Mouse (Mus musculus) kidney, embryonic 16.5 days (tissue): Measurements from ENCODE around the gene Pxn. TPM values are rescaled to one million over a fixed set of nuclear protein-coding genes. Genes with fewer than 3 reads are reported as not detected.
"Not testable (repeated sequence)": the region's sequence is repeated elsewhere in the genome, so short reads cannot be mapped to it uniquely, and the experiment has no call there.

Source experiments
- ATAC-seq: fragments of 200-750 bp; cut with Nextera tagmentation; 2 replicates; pipeline ENCODE4 v1.8.0; 2017; ENCODE audit warnings: moderate TSS enrichment; ENCODE audit not compliant: low FRiP score, low TSS enrichment
- H3K27ac ChIP-seq: fragments of 300-500 bp; sonication (generic); 2 replicates; pipeline ENCODE4 v1.5.1; 2014; ENCODE audit warnings: low read length
- H3K27me3 ChIP-seq: fragments of 300-500 bp; sonication (generic); 2 replicates; pipeline ENCODE4 v1.6.1; 2014; ENCODE audit warnings: low read length, control low read depth, mixed read lengths; ENCODE audit not compliant: insufficient read depth
- H3K36me3 ChIP-seq: fragments of 300-500 bp; sonication (generic); 2 replicates; pipeline ENCODE4 v1.6.1; 2014; ENCODE audit warnings: low read length, control low read depth, mixed read lengths; ENCODE audit not compliant: insufficient read depth
- H3K4me1 ChIP-seq: fragments of 300-500 bp; sonication (generic); 2 replicates; pipeline ENCODE4 v1.6.1; 2014; ENCODE audit warnings: low read length, control low read depth, mixed read lengths; ENCODE audit not compliant: insufficient read depth
- H3K4me2 ChIP-seq: fragments of 300-500 bp; sonication (generic); replicated peaks from 2 replicates; pipeline ENCODE4 v1.6.1; 2014; ENCODE audit warnings: low read depth, low read length
- H3K4me3 ChIP-seq: fragments of 300-500 bp; sonication (generic); 2 replicates; pipeline ENCODE4 v1.5.1; 2014; ENCODE audit warnings: mild to moderate bottlenecking, low read length
- H3K9ac ChIP-seq: fragments of 300-500 bp; sonication (generic); replicated peaks from 2 replicates; pipeline ENCODE4 v1.6.1; 2014; ENCODE audit warnings: low read length
- H3K9me3 ChIP-seq: fragments of 300-500 bp; sonication (generic); 2 replicates; pipeline ENCODE4 v1.6.1; 2016; ENCODE audit warnings: low read length, control low read depth
- WGBS: fragments of 180-500 bp; shearing (Covaris S2); extraction: QIAGEN DNeasy Blood & Tissue Kit; methylation state at CpG from one replicate; pipeline ENCODE4 v1.1.7; 2014; 5-methylcytosine and 5-hydroxymethylcytosine counted together
- polyA plus RNA-seq: library from polyadenylated mRNA; unstranded; fragments of >200 nt; fragmentation: Nextera tagmentation; extraction: Ambion mirVana; gene quantifications from 2 replicates; pipeline ENCODE4 v1.2.1, GENCODE M21; 2015

The Pxn gene
- polyA plus RNA-seq, 1 experiment from 2014 or later = 60.5 TPM

- H3K27ac ChIP-seq = peak overlapping the region; percentile 79
- H3K36me3 ChIP-seq = peaks cover 11% of the 10 kb centered on the region
- H3K27me3 ChIP-seq = no peaks in the 10 kb centered on the region
- whole genome bisulfite sequencing = 81% methylated on average over 4 of the region's 4 CpGs
- ATAC-seq = no peak
- peak overlapping the region; percentile 29; the same call in 1 of the 2 replicates for H3K9ac ChIP-seq
- H3K4me1 ChIP-seq = peaks cover 71% of the 10 kb centered on the region
- H3K9me3 ChIP-seq = no peaks in the 10 kb centered on the region
- no peak overlapping the region for H3K4me2 ChIP-seq
- H3K4me3 ChIP-seq = no peak overlapping the region
Measured at GRCm38 (mm10) chr5:115569721-115570120, 63.2 kb downstream of the Pxn start.

- Histone ChIP-seq H3K9ac (no peak overlapping the region), H3K27ac (no peak overlapping the region), H3K4me3 (no peak overlapping the region), H3K9me3 (no peaks in the 10 kb centered on the region), H3K4me1 (peaks cover 64% of the 10 kb centered on the region), H3K4me2 (no peak overlapping the region), H3K36me3 (peaks cover 22% of the 10 kb centered on the region), H3K27me3 (no peaks in the 10 kb centered on the region)
- 97% methylated on average over 7 of the region's 7 CpGs for WGBS
- ATAC-seq = no peak
Measured at GRCm38 (mm10) chr5:115571086-115571485, 64.6 kb downstream of the Pxn start.

- Histone ChIP-seq H3K4me2 (peak overlapping the region; percentile 36; the same call in 1 of the 2 replicates), H3K4me1 (peaks cover 48% of the 10 kb centered on the region), H3K27me3 (no peaks in the 10 kb centered on the region), H3K9ac (peak overlapping the region; percentile 46), H3K9me3 (no peaks in the 10 kb centered on the region), H3K4me3 (peak overlapping the region; percentile 9; the same call in 1 of the 2 replicates), H3K36me3 (peaks cover 36% of the 10 kb centered on the region), H3K27ac (peak overlapping the region; percentile 92)
- 26% methylated on average over 17 of the region's 17 CpGs for WGBS
- peak; percentile 86 for ATAC-seq
Measured at GRCm38 (mm10) chr5:115572679-115573535, 66.4 kb downstream of the Pxn start.

- ATAC-seq = no peak
- no peaks in the 10 kb centered on the region for H3K9me3 ChIP-seq
- peaks cover 56% of the 10 kb centered on the region for H3K36me3 ChIP-seq
- no peak overlapping the region for H3K9ac ChIP-seq
- 88% methylated on average over 8 of the region's 8 CpGs for WGBS
- no peak overlapping the region for H3K4me2 ChIP-seq
- no peak overlapping the region for H3K4me3 ChIP-seq
- H3K27me3 ChIP-seq = no peaks in the 10 kb centered on the region
- H3K4me1 ChIP-seq = peaks cover 28% of the 10 kb centered on the region
- no peak overlapping the region for H3K27ac ChIP-seq
Measured at GRCm38 (mm10) chr5:115574992-115575391, 68.5 kb downstream of the Pxn start.

- H3K9me3 ChIP-seq = peaks cover 13% of the 10 kb centered on the region
- WGBS = 94% methylated on average over 4 of the region's 4 CpGs
- ATAC-seq = not testable (repeated sequence)
Measured at GRCm38 (mm10) chr5:115577686-115578085, 71.2 kb downstream of the Pxn start.

GRCm38 (mm10) chr5:115578922-115579321 lies 72.4 kb downstream of the Pxn start:
- Histone ChIP-seq H3K4me3 (no peak overlapping the region), H3K36me3 (peaks cover 87% of the 10 kb centered on the region), H3K9me3 (peaks cover 20% of the 10 kb centered on the region), H3K27me3 (no peaks in the 10 kb centered on the region), H3K4me1 (peaks cover 3% of the 10 kb centered on the region), H3K27ac (no peak overlapping the region), H3K4me2 (no peak overlapping the region), H3K9ac (no peak overlapping the region)
- 92% methylated on average over 14 of the region's 14 CpGs for WGBS
- no peak for ATAC-seq

More at GRCm38 (mm10) chr5:115577686-115578085, 71.2 kb downstream of the Pxn start:
- not testable (repeated sequence) for H3K27me3 ChIP-seq, H3K27ac ChIP-seq, H3K9ac ChIP-seq, H3K4me3 ChIP-seq, H3K4me2 ChIP-seq
- Histone ChIP-seq H3K36me3 (peaks cover 74% of the 10 kb centered on the region), H3K4me1 (peaks cover 16% of the 10 kb centered on the region)

GRCm38 (mm10) chr5:115579363-115579762 lies 72.9 kb downstream of the Pxn start:
- no peak overlapping the region for H3K4me2 ChIP-seq
- peaks cover 20% of the 10 kb centered on the region for H3K9me3 ChIP-seq
- ATAC-seq = 0 out of 2 replicates have a peak, but pooled peaks have one; percentile 24
- no peak overlapping the region for H3K4me3 ChIP-seq
- no peaks in the 10 kb centered on the region for H3K4me1 ChIP-seq
- H3K36me3 ChIP-seq = peaks cover 90% of the 10 kb centered on the region
- H3K27me3 ChIP-seq = no peaks in the 10 kb centered on the region
- no peak overlapping the region for H3K27ac ChIP-seq
- WGBS = 92% methylated on average over 5 of the region's 5 CpGs
- no peak overlapping the region for H3K9ac ChIP-seq

GRCm38 (mm10) chr5:115580229-115581001 lies 73.9 kb downstream of the Pxn start:
- no peak overlapping the region for H3K4me3 ChIP-seq
- H3K4me2 ChIP-seq = no peak overlapping the region
- H3K36me3 ChIP-seq = peaks cover 89% of the 10 kb centered on the region
- H3K27ac ChIP-seq = no peak overlapping the region
- H3K9me3 ChIP-seq = peaks cover 20% of the 10 kb centered on the region
- WGBS = 75% methylated on average over 14 of the region's 14 CpGs
- no peaks in the 10 kb centered on the region for H3K27me3 ChIP-seq
- H3K4me1 ChIP-seq = no peaks in the 10 kb centered on the region
- ATAC-seq = no peak
- H3K9ac ChIP-seq = no peak overlapping the region

- ATAC-seq = no peak
- Histone ChIP-seq H3K27ac (no peak overlapping the region), H3K4me1 (no peaks in the 10 kb centered on the region), H3K9ac (no peak overlapping the region), H3K27me3 (no peaks in the 10 kb centered on the region), H3K9me3 (peaks cover 20% of the 10 kb centered on the region), H3K4me2 (no peak overlapping the region), H3K4me3 (no peak overlapping the region), H3K36me3 (peaks cover 91% of the 10 kb centered on the region)
- WGBS = 96% methylated on average over 9 of the region's 9 CpGs
Measured at GRCm38 (mm10) chr5:115581662-115582061, 75.2 kb downstream of the Pxn start.
